Mouse (Mus musculus): ENCODE data around the gene Minos1. TPM values are rescaled to one million over a fixed set of nuclear protein-coding genes. Genes with fewer than 3 reads are reported as not detected.

Minos1 gene
- polyA plus RNA-seq (2014; fragmentation: Illumina TruSeq; extraction: RNeasy Lipid Tissue Mini Kit (QIAGEN cat#74804); ENCODE audit: low read depth, low replicate concordance) = 186 TPM

GRCm38 (mm10) chr4:139130701-139131549 lies at the start of gene Minos1:
TSS of gene Minos1 (minus strand) at chr4:139131113.

GRCm38 (mm10) chr4:139092356-139093195 lies 38.3 kb downstream of the Minos1 start, which contains the start of gene Nbl1:
TSS of gene Nbl1 (minus strand) at chr4:139092993.

GRCm38 (mm10) chr4:139075041-139075711 lies 55.7 kb downstream of the Minos1 start, which contains the start of gene Htr6:
TSS of gene Htr6 (minus strand) at chr4:139075570.

Other genes with a start within 250 kb of the Minos1 start
- 12.3 TPM for gene Otud3, start 217.2 kb downstream of the Minos1 start, polyA plus RNA-seq (2014; fragmentation: Illumina TruSeq; extraction: RNeasy Lipid Tissue Mini Kit (QIAGEN cat#74804); ENCODE audit: low read depth, low replicate concordance)
- 35.7 TPM for gene Rnf186, start 164.0 kb downstream of the Minos1 start, polyA plus RNA-seq (2014; fragmentation: Illumina TruSeq; extraction: RNeasy Lipid Tissue Mini Kit (QIAGEN cat#74804); ENCODE audit: low read depth, low replicate concordance)
- gene Tmco4, start 158.2 kb downstream of the Minos1 start, polyA plus RNA-seq (2014; fragmentation: Illumina TruSeq; extraction: RNeasy Lipid Tissue Mini Kit (QIAGEN cat#74804); ENCODE audit: low read depth, low replicate concordance) = 17.2 TPM
- not detected for gene Htr6, start 55.5 kb downstream of the Minos1 start, polyA plus RNA-seq (2014; fragmentation: Illumina TruSeq; extraction: RNeasy Lipid Tissue Mini Kit (QIAGEN cat#74804); ENCODE audit: low read depth, low replicate concordance)
- gene Nbl1, start 38.1 kb downstream of the Minos1 start, polyA plus RNA-seq (2014; fragmentation: Illumina TruSeq; extraction: RNeasy Lipid Tissue Mini Kit (QIAGEN cat#74804); ENCODE audit: low read depth, low replicate concordance) = 88.8 TPM
- 223 TPM for gene Capzb, start 61.8 kb upstream of the Minos1 start, polyA plus RNA-seq (2014; fragmentation: Illumina TruSeq; extraction: RNeasy Lipid Tissue Mini Kit (QIAGEN cat#74804); ENCODE audit: low read depth, low replicate concordance)
- gene Pqlc2, start 179.6 kb upstream of the Minos1 start, polyA plus RNA-seq (2014; fragmentation: Illumina TruSeq; extraction: RNeasy Lipid Tissue Mini Kit (QIAGEN cat#74804); ENCODE audit: low read depth, low replicate concordance) = 18.8 TPM
- gene Akr7a5, start 179.6 kb upstream of the Minos1 start, polyA plus RNA-seq (2014; fragmentation: Illumina TruSeq; extraction: RNeasy Lipid Tissue Mini Kit (QIAGEN cat#74804); ENCODE audit: low read depth, low replicate concordance) = 159 TPM
- gene Mrto4, start 221.5 kb upstream of the Minos1 start, polyA plus RNA-seq (2014; fragmentation: Illumina TruSeq; extraction: RNeasy Lipid Tissue Mini Kit (QIAGEN cat#74804); ENCODE audit: low read depth, low replicate concordance) = 34.8 TPM
- 18.3 TPM for gene Emc1, start 221.5 kb upstream of the Minos1 start, polyA plus RNA-seq (2014; fragmentation: Illumina TruSeq; extraction: RNeasy Lipid Tissue Mini Kit (QIAGEN cat#74804); ENCODE audit: low read depth, low replicate concordance)
- 113 TPM for gene Ubr4, start 221.5 kb upstream of the Minos1 start, polyA plus RNA-seq (2014; fragmentation: Illumina TruSeq; extraction: RNeasy Lipid Tissue Mini Kit (QIAGEN cat#74804); ENCODE audit: low read depth, low replicate concordance)

All from adipose tissue, adult 10 weeks (tissue).